Mouse (Mus musculus): ENCODE data around the gene Tpcn2.

The Tpcn2 gene

DNA sequence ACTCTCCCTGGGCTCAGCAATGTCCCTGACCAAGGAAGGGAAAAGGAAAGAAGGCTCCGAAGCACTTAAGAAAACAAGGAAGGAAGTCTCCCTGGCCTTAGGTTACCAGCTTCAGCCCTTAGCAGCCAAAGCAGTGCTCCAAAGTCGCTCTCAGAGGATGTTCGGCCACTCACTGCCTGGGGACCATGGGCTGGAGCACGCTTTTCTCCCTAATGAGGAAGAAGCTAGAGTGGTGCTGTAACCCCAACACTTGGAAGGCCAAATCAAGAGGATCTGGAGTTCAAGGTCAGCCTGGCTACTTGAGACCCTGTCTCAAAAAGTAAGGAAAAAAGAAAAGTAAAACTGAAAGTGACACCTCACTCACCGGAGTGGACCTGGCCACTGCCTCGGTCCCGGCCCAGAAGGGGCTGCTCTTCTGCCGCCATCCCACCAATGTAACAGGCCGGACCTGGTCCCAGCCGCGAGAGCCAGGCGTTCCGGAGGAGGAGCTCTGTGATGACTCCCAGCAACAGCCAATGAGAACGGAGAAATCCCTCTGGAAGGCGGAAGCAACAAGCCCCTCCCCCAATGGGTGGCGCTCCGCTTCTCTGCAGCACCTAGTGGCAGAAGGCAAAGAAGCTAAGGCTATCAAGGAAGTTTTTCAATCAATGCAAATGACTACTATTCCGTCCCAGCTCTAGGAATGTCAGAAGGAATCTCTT is at the start of gene Tpcn2:
Gene Tpcn2 (minus strand): TSS at position 525 of the 701 bp plus-strand sequence.
- peak; percentile 86 for DNase-seq (ENCODE audit: low spot score)

DNA sequence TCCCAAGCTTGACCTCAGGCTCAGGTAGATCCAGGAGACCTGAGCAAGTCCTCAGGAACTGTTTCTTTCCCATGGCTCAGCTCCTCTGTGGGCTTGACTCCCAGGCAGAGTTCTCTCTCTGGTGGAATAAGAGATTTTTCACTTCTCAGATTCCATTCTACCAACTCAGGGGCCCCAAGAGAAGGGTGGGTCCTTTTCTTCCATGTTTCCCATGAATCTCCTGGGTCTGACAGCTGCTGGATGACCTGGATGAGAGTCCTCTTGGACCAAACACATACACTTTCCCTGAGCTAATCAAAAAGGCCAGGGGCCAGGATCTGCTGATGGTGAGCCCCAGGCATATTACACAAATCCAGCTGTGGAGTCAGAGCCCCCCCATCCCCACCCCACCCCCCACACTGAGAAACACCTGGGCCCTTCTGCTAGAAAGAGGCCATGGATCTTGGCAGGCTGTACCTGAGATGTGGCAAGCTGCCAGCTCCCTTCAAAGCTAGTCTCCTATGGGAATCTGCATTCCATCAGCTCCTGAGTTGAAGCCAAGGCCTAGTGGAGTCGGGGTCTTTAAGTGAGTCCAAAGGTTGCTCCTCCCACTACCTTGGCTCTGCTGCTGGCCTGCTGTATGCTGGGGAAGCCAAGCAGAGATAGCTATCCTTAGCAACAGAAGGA is 48.7 kb upstream of the Tpcn2 start:
- DNase-seq (ENCODE audit: low spot score), result no peak

DNA sequence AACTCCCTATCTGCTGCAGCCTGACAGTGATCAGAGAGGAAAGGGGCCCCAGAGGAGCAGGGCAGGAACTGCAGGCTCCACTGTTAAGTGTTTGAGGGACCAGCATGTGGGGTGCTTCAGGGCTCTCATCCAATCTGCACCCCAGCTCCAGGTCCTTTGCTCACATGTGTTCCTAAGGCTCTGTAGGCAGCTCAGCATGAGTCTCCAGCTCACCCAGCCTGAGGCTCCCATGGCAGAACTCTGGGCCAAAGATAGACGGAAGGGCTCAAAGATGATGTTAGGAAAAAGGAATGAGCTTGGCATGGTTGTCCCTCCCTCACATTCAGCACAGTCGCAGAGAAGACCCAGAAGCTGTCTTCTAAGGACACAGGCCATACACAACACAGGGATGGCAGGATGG is 46.8 kb upstream of the Tpcn2 start:
- no peak for DNase-seq (ENCODE audit: low spot score)

DNA sequence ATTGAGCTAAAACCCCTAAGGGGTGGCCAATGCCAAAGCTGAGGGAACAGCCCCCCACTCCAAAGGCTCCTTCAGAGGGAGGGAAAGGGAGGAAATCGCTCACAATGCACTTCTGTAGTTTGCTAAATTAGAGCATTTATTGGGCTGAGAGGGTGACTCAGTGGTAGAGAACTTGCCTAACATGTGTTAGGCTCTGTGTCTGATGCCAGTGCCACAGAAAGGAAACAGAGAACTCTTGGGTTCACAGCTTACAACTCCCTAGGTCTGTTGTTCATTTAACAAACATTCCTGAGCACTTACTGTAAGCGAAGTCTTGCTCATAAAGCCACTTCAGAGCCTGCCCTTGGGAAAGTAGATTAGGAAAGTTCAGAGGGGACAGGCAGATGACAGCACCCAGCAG is 46.2 kb upstream of the Tpcn2 start:
- no peak for DNase-seq (ENCODE audit: low spot score)

DNA sequence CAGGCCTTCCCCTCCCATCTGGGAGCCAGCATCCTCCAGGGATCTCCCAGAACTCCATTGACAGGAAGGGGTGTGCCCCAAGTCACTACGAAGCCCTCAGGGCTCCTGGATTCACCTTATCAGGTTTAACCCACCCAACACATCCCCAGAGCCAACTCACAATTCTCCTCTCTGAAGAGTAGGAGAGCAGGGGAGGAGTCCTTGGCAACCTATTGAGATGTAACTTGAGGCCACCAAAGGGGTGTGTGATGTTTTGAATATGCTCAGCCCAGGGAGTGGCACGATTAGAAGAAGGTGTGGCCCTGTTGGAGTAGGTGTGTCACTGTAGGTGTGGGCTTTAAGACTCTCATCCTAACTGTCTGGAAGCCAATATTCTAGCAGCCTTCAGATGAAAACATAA is 41.9 kb upstream of the Tpcn2 start:
- DNase-seq (ENCODE audit: low spot score), result no peak

DNA sequence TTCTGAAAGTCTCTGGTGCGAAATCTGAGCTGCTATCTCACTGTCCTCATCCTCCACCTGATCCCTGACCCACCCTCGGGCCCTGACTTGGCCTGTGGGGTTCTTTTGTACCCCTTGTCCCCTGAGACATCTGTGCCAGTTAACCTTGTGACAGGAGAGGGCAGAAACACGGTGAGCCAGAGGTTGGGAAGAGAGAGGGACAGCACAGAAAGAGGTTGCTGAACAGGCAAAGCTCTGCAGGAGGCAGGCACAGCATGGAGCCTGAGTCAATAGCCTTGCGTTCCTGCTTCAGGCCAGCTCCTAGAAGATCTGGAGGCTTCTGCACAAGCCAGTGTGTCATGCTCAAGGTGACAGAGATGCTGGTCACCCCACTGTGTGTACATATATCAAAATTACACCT is 39.8 kb upstream of the Tpcn2 start:
- DNase-seq (ENCODE audit: low spot score), result no peak

DNA sequence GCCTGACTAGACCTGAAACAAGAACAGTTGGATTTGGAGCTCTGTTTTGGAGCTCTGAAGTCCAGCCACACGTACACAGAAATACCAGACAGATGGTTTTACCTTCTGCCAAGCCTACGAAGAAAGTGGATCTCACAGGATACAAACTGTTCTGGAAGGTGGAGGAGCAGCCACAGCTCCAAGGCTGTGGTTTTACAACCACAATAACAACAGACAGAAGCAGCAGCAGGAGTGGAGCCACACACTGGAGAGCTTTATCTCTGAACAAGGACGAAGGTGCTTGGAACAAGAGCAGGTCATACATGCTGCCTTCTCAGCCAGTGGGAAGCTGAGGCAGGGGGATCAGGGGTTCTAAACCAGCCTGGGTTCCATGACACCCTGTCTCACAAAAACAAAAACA is 35.7 kb upstream of the Tpcn2 start:
- DNase-seq (ENCODE audit: low spot score), result no peak

DNA sequence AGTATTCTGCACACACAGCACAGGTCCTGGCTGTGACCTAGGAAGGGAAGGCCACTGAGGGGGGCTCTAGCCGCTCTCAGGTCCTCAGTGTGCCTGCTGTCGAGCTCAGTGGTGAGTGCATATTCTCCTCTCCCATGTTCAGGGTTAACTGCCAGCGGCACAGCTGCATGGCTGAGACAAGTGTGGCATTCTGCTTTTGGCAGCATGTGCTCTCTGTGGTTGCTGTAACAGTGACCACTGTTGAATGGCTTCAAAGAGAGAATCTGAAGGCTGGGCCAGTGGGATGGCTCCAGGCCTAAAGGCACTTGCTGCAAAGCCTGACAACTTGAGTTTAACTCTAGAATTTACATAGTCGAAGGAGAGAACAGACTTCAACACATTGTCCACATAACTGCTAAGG is 33.7 kb upstream of the Tpcn2 start:
- no peak for DNase-seq (ENCODE audit: low spot score)

DNA sequence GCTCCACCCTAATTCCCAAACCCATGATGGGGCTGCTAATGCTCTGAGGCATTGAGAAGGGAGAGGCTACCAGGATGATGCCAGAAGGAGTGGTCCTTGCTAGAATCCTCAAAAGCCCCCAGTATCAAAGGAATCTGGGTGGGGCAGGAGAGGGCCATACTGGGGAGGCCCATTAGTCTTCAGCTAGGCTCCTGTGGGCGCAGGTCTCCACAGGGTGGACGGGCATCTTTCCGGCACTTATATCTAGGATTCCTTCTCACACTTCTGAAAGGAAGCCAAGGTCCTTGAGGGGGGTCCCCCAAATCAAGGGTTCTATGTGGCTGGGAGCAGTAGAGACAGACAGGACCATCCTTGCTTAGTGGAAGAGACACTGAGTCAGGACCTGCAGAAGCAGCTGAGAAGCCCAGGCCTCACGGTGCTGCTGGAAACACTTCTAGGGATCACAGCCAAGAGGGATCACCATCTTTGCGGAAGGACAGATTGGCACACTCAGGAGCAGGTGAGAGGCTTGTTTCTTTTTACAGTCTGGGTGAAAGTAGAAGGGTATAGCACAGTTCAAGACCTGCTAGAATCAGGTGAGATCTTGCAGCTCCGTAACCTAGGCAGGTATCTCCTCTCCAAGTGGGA is 31.1 kb upstream of the Tpcn2 start, which contains the start of gene Mrgprd:
Gene Mrgprd (plus strand): TSS at position 51 of the 627 bp plus-strand sequence.
- DNase-seq (ENCODE audit: low spot score), result no peak

DNA sequence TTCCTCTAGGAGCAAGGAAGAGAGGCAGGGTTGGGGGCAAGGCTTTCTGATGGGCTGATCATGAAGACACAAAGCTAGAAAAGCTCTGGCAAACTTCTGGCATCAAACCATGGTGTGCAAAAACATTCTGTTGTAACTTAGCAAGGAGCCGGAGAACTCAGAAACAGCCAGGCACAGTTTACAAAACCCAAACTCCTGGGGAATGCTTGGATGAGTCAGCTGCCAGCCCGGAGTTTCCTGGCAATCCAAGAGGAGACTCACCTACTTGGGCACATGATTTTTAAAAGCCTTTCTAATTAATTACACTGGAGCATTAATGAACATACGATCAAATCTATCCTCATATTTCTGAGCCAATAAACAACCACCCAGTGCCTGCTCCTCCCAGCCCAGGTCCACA is 28.3 kb upstream of the Tpcn2 start:
- no peak for DNase-seq (ENCODE audit: low spot score)

DNA sequence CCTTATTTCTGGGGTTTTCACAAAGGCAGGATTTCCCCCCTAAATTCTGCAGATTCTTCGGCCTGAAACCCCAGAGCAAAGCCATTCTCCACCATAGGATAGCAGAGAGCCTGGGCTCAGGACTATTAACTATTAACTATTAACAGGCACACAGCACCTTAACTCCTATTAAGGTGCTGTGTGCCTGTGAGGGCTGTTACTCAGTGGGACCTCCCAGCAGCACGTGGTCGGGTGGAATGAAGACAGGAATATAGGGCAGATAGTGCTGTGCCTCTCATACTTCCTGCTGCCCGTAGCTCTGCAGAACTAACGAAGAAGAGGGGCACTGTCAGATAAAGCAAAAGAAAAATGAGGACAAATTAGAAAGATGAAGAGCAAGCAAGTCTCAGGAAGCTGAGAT is 26.7 kb upstream of the Tpcn2 start:
- DNase-seq (ENCODE audit: low spot score), result no peak

DNA sequence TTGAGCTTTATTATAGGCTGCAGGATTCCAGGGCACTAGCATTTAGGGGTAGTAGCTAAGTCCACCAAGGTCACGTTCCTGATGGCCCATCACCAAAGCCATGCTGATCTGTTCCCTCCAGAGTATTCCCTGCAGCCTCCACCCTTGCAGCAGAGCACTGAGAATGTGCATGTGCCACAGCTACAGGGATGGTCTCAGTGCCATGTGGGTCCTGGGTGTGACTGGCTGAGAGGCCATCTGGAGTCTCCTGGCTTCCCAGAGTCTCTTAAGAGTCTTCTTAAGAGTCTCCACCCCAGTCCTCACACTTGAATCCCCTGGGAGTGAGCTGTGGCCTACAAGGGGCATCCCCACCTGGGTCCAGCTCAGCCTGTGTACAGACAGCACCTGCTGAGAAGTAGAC is 26.1 kb upstream of the Tpcn2 start:
- DNase-seq (ENCODE audit: low spot score), result no peak

DNA sequence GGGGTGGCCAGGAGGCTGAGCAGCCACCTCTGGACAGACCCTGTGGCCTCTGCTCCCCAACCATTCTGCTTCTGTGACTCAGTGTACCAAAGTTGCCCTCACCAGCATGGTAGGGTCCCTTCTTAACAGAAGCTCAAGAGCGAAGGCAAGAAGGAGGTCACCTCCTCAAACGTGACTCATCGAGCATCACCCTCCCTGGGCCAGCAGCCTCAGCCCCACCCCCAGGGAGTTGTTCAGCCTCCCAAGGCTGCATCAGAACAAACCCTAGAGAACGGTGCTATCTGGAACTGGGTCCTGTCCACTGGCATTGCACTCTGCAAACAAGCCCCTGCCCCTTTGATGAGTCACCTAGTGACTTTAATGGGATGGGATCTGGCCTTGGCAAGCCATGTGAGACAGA is 25.1 kb upstream of the Tpcn2 start:
- no peak for DNase-seq (ENCODE audit: low spot score)

DNA sequence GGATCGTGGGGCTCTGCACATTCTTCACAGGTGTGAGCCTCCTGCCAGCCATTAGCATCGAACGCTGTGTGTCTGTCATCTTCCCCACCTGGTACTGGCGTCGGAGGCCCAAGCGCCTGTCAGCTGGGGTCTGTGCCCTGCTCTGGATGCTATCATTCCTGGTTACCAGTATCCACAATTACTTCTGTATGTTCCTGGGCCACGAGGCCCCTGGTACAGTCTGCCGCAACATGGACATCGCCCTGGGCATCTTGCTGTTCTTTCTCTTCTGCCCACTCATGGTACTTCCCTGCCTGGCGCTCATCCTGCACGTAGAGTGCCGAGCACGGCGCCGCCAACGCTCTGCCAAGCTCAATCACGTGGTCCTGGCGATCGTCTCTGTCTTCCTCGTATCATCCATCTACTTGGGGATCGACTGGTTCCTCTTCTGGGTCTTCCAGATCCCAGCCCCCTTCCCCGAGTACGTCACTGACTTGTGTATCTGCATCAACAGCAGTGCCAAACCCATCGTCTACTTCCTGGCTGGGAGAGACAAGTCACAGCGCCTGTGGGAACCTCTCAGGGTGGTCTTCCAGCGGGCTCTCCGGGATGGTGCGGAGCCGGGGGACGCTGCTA is 24.4 kb upstream of the Tpcn2 start:
- DNase-seq (ENCODE audit: low spot score), result no peak

DNA sequence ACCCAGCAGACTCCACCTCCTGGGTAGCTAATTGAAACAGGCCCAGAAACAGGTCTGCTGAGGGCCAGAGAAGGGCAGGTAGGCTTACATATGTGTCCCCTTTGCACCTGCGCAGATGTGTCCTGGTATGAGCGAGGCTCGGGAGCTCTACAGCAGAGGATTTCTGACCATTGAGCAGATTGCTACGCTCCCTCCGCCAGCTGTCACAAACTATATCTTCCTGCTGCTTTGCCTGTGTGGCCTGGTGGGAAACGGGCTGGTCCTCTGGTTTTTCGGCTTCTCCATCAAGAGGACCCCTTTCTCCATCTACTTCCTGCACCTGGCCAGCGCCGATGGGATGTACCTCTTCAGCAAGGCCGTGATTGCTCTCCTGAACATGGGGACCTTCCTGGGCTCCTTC is 23.8 kb upstream of the Tpcn2 start:
- DNase-seq (ENCODE audit: low spot score), result no peak

DNA sequence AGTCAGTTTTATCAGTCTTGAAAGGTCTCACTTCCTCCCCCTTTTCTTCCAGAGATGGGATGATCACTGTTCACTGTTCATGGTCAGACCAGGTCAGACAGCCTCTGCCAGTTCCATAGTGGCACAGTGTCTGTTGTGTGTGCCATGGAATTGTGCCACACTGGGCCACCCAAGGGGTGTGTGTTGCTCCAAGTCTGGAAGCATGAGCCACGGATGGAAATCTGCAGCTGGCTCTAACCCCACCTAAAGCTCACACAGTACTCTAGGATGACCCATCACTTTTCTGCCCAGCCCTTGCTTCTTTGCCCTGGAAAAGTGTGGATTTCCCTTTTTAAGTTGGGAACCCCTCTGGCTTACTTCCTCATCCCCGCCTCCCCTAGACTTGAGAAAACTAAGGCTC is 20.3 kb upstream of the Tpcn2 start:
- no peak for DNase-seq (ENCODE audit: low spot score)

DNA sequence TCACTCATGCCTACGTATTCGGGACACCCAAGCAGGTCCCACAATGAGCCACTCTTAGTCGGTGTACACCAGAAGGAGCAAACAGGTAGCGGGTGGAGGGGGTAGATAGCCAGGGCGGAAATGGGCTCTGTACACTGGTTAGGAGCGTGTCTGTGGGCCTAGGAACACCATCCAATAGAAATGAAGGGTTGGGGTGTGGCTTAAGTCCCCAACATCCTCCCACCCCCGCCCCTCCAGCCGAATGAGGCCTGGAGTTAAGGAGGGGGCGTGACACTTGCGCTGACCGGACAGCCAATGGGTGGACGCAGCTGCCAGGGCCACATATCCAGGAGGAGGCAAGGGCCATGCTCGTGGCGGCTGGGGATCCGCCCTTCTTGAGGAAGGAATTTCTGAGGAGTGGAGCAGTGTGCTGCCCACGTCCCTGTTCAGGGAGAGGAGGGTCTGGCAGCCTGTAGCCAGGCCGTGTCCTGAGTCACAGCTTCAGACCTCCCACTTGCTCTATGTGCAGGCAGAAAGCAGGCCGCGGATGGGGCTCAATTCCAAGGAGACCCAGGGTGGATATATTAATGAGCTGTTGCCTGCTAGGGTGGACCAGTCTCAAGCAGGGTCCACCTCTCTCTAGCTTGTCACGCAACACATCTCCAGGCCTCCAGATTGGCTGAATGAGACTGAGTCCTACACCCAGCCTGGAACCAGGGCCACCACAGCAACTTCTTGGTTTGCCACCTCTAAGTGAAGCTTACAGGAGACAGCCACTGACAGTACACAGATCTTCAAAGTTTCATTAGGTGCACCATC is 18.9 kb upstream of the Tpcn2 start:
- DNase-seq (ENCODE audit: low spot score), result no peak

DNA sequence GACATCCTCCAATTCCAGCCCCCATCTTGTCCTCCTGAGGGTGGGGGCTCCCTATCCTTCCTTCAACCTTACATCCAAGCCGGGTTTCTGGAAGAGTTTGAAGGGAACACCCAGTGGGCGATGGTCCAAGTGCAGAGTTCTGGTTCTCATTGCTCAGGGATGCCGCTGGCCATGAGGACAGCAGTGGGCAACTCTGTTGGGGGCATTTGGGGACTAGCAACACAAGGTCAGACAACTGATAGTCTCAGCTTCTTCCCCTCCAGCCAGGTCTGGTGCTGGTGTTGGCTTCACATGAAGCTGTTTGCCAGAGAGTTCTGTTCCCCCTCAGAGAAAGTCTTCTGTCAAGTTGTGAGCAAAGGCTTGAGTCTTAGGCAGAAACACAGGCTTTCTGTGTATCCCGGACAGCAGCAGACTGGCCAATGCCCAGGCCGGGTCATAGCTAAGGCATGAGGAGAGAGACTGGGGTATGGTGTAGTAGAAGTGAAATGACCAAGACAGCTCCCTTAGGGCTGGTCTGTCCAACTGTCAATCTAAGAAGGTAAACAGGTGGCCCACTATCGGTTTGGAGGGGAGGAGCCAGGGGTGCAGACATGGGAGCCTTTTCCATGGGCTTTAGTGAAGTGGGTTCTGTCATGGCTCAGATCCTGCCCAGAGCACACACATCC is 17.7 kb upstream of the Tpcn2 start:
- no peak for DNase-seq (ENCODE audit: low spot score)

DNA sequence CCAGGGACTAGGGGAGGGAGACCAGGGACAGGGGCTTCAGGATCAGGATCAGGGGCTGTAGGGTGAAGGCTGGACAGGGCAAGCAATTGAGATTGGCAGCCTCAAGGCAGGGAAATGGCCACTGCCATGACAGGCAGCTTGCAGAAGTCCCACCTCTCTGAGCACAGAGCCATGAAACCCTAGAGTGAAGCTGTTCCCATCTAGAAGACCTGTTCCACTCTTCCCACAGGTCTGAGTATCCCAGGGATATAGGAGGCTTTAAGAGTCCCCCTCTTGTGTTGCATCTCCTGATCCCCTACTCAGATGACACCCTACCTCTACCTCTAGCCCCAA is 17.2 kb upstream of the Tpcn2 start:
- no peak for DNase-seq (ENCODE audit: low spot score)

DNA sequence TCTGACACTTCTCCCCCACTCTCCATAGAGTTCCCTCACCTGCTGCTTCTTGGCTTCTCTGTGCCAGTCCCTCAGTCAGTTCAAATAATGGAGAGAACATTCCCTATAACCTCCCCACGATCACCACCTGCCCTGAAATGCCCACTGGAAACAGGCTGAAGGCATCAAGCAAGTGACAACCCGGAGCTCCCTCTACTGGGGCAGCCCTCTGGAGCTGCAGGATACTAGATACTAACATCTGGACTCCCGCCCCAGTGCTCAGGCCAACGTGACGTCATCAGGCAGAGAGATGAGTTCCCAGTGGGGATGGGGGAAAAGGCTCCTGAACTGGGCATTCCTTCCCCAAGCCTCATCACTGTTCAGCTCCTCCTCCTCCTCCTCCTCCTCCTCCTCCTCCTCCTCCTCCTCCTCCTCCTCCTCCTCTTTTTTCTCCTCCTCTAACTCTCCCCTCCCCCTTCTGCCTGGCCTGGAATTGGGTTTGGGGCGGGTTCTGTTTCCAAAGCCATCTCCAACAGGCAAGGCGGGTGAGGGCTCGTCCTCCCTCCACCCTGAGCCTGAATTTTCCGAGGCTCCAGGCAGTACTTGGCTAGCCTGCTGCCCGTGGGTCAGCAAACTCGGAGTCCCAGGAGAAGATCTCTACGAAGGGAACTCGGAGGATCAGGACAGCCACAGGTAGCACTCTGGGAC is 16.7 kb upstream of the Tpcn2 start, which contains the start of gene Mrgprf:
Gene Mrgprf (plus strand): TSS at position 508 of the 687 bp plus-strand sequence.
- DNase-seq (ENCODE audit: low spot score), result no peak

All from layer of hippocampus, adult 9-10 months (tissue).